Mouse (Mus musculus) neutrophil, adult 5-6 weeks (primary cell): Measurements from ENCODE around the gene Rps6kb1. TPM values are rescaled to one million over a fixed set of nuclear protein-coding genes. Genes with fewer than 3 reads are reported as not detected.

Source experiments
- ATAC-seq: fragments of 151-379, 151-347 bp; 2 replicates; pipeline ENCODE4 v1.8.0; 2017; ENCODE audit warnings: mild to moderate bottlenecking, moderate TSS enrichment; ENCODE audit not compliant: insufficient number of reproducible peaks, poor library complexity, low FRiP score, severe bottlenecking; ENCODE audit errors: extremely low read depth
- total RNA-seq: library from RNA; stranded (forward); fragments of 200-1000 nt; gene quantifications from 2 replicates; pipeline ENCODE4 v1.2.3, GENCODE M21; 2017

Rps6kb1 gene
- 52.5 and 55.4 TPM in 2 replicates for total RNA-seq

DNA sequence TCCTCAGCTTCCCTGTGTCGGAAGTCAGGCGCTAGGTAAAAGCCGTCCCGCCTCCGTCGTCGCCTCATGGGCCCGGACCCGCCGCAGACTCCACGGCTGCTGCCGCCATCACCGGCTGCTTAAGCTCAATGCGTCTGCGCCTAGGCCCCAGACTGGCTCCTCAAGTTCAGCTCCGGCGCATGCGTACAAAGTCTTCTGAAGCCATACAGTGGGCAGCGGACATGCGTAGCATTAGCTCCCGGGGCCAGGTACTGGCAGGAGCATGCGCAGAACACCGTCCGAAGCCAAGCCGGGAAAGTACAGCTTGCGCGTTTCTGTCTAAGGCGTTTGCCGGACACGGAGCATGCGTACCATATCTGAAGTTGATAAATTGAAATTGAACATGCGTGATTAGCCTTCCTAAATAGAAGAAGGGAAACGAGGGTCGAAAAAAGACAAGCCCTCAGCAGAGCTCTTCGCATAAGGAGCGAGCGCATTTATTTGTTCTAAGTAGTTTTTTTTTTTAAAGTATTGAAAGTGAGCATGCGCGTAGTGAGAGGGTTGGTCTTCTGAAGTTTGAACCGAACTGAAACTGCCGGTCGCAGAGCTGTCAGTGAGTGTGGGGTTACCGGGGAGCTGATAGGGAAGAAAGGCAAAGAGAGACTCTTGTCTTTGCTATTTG is at the start of gene Rps6kb1, which contains the start of gene Tubd1:
Gene Rps6kb1 (minus strand): TSS at position 167 of the 661 bp plus-strand sequence.
Gene Tubd1 (plus strand): TSS at position 353 of the 661 bp plus-strand sequence.
- ATAC-seq = peak; percentile 96

DNA sequence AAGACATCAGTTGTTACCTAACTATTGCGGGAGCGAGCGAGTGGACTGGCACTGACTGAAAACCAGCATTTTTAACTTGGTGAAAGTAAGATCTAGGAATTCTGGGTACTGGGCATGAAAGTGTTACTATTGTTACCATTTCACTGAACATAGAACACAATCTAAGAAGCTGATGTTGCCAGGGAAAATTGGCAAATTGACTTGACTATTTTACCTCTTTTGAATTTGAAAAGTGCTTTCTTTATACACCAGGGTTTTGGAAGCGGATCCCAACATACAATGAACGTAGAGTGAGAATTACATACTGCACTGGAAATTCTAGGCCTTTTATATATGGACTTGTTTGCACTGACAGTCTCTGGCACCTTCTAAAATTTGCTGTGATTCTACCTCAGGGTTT is 48.8 kb upstream of the Rps6kb1 start:
- ATAC-seq = no peak

DNA sequence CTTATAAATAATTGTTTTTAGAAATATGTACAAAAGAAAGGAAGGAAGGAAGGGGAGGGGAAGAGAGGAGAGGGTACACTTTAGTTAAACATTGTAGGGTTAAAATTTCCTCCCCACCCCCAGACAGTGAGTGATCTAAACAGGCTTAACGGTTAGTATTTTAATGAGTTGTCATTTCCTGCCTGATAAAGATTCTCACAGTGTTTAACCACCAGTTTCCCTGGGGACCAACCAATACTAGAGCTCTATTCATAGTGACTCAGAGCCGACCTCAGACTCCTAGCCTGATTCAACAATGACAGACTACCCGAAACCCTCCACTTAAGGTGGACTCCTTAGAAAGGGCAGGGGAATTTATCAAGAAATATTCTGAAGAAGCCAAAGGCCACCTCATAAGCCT is 48.4 kb upstream of the Rps6kb1 start:
- peak; percentile 87 for ATAC-seq

DNA sequence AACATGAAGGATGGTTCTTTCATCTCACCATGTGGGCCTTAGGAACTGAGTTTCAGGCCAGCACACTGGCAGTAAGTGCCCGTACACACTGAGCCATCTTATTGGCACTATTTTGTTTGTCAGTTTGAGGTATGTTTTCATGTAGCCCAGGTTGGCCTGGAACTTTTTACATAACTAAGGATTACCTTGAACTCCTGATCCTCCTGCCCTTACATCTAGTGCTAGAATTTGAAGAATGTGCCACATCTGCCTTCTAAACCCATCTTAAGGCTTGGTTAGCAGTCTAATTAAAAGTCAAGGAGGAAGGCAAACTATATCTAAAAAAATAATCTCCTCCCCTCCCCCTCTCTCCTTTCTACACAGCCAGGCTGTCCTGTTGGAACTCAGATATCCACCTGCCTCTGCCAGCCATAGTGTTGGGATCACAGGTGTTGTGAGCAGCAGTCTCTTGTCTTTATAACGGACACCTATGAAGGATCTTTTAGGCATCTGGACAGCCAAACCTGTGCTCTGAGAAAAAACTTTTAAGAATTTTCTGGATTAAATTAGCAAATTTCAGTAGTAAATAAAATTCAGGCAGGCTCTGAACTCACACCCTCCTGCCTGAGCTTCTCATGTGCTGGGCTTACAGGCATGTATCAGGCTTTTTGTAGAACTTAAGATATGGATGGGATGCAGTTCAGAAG is 47.5 kb upstream of the Rps6kb1 start:
- ATAC-seq = no peak

DNA sequence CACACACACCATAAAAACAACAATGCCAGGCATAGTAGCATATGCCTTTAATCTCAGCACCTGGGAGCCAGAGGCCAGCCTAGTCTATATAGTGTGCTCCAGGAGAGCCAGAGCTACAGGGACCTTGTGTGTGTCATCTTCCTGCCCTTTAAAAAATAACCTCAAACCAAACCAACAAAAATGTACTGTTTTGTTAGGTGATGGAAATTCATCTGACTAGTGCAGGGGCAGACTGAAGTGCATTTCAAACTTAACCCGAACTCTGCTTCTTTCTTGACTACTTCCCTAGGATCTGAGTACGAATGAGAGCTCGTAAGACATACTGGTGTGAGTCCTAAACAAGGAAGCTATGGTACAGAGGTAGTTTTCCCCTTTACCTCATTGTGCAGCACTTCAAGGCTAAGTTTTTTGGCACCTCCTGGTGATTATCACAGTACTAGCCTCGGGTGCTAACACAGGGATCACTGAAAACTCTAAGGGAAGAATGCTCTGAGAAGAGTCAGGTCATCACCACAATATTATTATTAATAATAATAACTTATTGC is 46.8 kb upstream of the Rps6kb1 start:
- no peak for ATAC-seq

DNA sequence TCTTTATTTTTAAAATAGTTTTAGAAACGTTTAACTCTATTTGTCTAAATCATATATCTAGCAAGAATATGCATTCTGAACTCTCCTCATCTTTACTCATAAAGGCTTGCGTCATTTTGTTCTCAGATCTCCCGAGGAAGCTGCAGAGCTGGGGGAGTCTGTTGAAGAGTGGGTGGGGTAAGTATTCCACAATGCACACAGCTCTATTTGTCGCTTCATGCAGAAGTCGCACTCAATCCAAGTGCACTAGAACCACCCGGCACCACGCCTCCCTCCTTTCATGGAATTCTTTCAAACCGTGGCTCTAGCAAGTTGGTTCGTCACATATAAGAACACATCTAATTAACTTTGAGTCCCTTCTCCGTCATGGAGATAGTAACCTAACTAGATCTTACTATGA is 46.0 kb upstream of the Rps6kb1 start:
- no peak for ATAC-seq

DNA sequence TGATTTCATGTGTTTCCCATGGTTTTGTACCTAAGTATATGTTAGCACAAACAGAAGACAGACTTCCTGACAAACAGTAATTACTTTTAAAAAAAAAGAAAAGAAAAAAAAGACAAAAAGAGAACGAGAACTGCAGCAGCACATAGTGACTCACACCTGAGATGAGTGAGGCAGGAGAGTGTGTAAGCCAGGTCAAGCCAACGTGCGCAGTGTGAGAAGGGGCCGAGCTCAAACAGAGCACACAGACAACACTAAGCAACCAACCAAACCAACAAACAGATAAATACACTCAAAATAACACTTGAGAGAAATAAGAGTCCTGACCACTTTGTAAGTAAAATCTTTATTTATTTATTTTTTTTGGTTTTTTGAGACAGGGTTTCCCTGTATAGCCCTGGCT is 45.5 kb upstream of the Rps6kb1 start:
- ATAC-seq = no peak

DNA sequence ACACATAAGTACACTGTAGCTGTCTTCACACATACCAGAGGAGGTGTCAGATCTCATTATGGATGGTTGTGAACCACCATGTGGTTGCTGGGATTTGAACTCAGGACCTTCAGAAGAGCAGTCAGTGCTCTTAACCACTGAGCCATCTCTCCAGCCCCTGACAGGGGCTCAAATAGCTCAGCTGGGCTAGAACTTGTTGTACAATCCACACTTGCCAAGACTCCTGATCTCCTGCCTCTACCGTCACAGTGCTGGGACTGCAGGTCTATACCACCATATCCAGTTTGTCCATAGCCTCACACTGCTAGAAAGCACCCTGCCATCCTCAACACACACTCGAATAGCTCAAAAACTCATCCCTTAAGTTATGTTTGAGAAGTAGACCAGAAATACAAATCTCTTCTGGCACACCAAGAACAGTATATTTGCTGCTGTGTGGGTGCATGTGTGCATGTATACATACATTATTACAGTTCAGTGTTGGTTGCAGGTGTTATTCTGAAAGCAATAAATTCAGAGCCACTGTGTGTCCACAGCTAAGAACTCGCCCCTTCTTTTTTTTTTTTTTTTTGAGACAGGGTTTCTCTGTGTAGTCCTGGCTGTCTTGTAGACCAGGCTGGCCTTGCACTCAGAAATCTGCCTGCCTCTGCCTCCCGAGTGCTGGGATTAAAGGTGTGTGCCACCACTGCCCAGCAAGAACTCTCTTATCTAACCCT is 44.1 kb upstream of the Rps6kb1 start:
- ATAC-seq = no peak

DNA sequence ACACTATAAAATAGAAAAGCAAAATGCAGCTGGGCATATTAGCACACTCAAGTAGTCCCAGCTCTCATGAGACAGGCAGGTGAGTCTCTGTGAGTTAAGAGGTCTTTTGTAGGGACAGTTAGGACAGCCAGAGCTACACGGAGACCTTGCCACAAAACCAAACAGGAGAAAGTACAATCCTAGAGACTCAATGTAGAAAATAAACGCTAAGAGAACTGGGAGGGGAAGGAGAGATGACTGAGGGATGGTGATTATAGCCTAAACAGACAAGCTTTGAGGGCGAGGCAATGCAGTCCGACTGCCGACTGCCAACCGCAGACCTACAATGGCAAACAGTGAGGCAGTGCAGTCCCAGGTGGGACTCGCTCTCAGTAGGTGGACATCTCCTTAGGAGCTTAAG is 43.2 kb upstream of the Rps6kb1 start:
- no peak for ATAC-seq

DNA sequence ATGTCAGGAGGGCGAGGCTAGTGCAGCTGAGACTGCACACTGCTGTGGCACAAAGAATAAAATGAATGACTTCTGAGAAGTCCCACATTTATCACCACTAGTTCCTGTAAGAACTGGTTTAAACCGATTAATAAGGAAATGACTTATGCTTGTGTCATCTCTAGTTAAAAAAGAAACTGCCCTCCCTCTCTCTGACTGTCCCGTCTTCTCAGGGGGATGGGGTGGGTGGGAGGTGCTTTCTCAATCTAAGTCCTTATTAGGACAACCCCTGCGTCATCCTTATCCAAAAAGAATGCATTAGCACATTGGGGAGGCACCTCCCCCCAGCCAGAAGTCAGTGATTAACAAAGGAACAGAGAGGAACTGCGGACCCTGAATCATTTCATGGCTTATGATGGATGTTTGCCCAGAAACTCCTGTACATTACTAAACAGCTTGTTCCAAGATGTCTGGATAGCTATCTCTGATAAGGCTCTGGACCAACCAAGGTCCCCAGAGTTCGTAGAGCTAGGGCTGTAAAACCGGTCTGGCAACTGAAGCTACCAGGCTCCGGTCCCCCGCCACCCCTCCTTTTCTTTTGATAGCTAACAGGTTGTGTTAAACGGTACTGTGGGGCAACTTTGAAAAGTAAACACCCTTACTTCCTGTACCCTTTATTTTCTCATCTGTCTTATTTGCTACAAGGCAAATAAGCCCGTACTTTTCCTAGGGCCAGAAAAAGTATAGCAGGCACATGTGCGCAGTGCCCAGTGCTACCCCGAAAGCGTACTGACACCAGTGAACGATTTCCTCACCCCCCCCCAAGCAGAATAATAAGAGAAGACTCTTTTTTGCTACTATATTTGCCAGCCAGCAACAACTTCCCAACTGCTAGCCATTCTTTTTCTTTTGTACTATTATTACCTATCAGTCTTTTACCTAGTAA is 42.5 kb upstream of the Rps6kb1 start:
- ATAC-seq = peak; percentile 87

DNA sequence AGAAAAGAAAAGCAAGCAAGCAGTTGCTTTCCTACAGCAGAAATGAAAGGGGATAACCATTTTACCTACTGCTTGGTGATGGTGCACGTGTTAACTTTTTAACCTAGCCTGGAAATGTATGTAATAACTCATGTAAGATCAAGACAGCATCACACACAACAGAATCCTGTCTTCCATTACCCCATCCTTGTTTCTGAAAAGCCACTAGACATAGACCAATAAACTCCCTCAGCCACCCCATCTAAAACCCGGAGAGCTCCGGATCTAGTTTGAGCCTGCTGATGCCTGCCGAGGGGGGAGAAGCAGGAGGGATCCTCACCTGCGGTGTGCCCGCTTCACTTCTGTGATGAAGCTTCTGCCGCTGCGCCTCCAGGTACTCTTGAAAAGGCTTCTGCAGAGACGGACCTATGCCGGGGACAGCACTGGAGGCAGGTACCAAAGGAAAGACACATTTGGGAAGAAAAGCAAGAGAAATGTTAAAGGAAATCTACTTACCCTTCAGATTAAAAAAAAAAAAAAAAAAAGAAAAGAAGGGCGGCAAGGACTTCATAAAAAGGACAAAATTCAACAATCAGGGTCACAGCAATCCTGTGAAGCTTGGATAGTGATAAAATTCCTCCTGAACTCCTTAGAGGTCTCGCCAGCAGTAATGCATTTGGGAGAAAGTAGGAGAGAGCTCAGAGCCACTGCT is 41.7 kb upstream of the Rps6kb1 start:
- peak; percentile 20; the same call in 1 of the 2 replicates for ATAC-seq

DNA sequence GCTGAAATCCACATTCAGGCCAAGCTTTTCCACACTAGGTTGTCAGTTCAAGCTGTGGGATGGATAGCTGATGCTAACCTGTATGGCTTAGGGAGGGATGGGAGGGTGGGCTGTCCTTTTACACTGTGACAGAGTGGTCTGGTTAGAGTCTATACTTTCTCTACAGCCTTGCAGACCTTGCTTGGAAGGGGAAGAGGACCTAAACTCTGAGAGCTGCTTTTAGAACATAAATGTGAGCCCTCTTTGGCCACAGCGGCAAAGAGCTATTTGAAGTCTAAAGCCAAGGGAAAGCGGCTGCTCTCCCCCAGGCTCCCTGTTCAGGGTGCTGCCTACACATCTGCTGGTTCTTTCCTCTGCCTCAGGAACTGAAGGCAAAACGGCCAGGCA is 41.0 kb upstream of the Rps6kb1 start:
- no peak for ATAC-seq

DNA sequence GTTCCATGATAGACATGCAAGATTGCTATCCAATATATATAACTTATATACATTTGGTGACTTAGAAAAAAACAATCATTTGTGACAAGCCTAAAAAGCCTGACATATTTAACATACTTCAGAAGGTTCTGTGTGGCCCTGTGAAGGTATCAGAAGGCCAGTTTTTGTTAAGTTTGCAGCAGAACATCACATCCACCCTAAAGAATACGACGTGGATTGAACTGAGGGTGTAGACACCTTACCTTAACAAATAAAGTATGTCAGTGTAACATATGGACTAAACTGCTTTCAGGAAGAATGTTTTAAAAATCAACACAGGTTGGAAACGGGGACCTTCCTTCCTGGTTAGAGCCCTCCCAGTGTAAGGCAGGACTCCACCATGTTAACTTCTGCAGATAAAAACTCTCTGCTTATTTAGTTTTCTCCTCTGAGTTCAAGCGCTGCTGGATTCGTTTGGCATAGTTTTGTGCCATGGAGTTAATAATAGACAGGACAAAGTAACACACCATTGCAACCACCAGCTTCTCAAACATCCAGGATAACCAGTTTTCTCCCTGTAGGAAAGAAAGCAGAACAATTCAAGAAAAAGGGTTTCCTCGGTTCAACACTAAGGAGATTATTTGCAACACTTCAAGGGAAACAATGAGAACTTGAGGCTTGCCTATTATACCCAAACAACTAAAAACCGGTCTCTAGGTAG is 40.4 kb upstream of the Rps6kb1 start:
- no peak for ATAC-seq

DNA sequence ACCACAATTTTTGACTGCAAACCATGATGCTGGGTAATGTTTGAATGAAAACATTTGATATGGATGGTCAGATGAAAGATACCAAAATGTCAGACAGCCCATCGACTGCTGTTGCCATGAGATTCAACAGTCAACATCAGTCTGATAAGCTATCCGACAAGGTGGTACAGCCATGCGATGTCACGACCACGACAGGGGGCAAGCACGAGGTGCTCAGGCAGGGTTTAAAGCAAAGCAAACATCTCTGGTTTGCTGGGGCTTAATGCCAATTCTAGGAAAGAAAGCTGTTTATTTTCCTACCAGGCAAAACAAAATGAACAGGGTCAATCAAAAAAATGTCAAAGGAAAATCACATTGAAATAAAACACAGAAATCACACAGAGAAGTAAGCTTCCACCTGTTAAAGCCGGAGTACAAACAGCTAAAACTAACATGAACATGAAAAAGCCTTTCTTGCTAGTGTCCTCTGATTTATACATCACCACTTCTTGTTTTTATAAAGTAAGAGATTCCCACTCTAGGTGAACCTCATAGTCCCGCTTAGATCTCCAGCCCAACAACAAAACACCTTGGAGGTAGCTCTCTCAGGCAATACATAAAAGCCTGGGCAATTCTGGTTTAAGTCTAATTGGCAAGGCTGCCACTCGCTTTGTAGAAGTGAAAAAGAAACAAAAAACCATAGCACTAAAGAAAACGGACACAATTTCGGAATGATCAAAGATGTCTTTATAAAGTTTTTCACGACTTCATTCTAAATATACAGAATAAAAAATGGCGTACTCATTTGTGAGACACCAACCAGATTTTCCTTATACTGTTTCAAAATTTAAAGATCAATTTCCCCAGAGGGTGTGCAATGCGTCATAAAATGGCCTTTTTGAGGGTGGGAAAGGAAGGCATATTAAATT is 39.6 kb upstream of the Rps6kb1 start:
- ATAC-seq = no peak

DNA sequence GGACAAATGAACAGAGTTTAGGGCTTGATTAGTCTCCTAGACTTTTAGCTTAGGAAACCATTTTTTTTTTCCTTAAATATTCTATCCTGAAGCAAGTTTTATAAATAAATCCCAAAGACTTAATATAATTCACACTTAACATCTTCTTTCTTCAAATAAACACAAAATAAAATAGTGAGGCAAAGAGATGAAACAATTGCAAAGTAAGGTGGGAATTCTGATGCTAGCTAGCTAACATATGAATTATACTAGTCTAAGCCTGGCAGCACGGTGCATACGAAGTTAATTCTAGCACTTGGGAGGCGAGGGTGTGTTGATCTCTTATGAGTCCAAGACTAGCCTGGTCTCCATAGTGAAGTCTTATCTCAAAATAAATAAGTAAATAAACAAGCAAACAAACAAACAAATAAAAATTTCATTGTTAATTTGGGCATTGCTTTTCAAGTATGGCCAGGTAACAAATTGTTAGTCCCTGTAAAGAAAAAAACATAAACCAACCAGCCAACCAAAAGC is 38.8 kb upstream of the Rps6kb1 start:
- ATAC-seq = no peak

DNA sequence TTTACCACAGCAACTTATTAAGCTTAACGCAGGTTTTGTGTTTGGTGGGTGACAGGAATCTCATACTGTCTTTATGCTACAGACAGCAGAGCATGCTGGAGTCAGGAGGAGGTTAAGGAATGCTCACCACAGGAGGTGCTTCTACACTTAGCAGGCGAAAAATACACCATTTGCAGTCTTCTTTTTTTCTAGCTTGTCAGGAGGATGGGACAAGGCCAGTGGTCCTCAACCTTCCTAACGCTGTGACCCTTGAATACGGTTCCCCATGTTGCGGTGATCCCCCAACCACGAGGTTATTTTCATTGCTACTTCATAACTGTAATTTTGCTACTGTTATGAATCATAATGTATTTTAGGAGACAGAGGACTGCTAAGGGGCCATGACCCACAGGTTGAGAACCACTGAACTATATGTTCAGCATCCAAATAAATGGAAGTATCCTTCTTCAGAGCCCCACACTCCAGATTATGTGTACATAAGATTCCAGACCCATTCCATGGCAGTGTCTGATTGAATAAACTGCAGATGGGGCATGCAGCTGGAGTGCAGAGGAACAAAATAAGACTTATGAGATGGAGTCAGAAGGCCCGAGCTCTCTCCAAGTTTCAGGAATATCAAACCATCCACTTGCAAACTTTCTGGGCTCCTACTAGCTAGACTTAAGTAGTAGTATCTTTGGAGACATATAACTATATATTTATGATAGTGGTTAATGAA is 38.1 kb upstream of the Rps6kb1 start:
- no peak for ATAC-seq
